8 mouse cellular contexts compared by ENCODE assay signal in genomic region chr13:67305822-67306672, GRCm38 (mm10). TPM values are rescaled to one million over a fixed set of nuclear protein-coding genes. Genes with fewer than 3 reads are reported as not detected.
DNase-seq lines count a peak whose midpoint lies in the region; ATAC-seq and TF ChIP-seq lines count a peak whose summit lies in the region.

Zfp457 (minus strand) TSS chr13:67306485.

- H3K27me3 ChIP-seq in C2C12 (ENCODE audit: control insufficient read depth, insufficient read depth, insufficient read length), result no peaks in the 10 kb centered on the region
- no peaks in the 10 kb centered on the region for H3K27me3 ChIP-seq in erythroblast, embryonic 14.5 days (ENCODE audit: control insufficient read depth)
- no peaks in the 10 kb centered on the region for H3K27me3 ChIP-seq in heart, embryonic 11.5 days (ENCODE audit: control insufficient read depth, insufficient read depth, low read length)
- no peaks in the 10 kb centered on the region for H3K27me3 ChIP-seq in kidney, embryonic 16.5 days (ENCODE audit: insufficient read depth, low read length)
- H3K27me3 ChIP-seq in liver, adult 2 months (ENCODE audit: control insufficient read depth, insufficient read depth, low read length), result no peaks in the 10 kb centered on the region
- H3K27me3 ChIP-seq in myocyte (ENCODE audit: control insufficient read depth, insufficient read depth, insufficient read length), result no peaks in the 10 kb centered on the region
- no peaks in the 10 kb centered on the region for H3K27me3 ChIP-seq in splenic B cell, adult 2 months (ENCODE audit: control insufficient read depth, insufficient read depth, low read length, poor library complexity, severe bottlenecking)

- no peaks in the 10 kb centered on the region for H3K36me3 ChIP-seq in C2C12 (ENCODE audit: control insufficient read depth, insufficient read depth)
- H3K36me3 ChIP-seq in erythroblast, embryonic 14.5 days (ENCODE audit: control insufficient read depth), result no peaks in the 10 kb centered on the region
- H3K36me3 ChIP-seq in heart, embryonic 11.5 days (ENCODE audit: control insufficient read depth, insufficient read depth, low read length), result no peaks in the 10 kb centered on the region
- H3K36me3 ChIP-seq in kidney, embryonic 16.5 days (ENCODE audit: insufficient read depth, low read length), result no peaks in the 10 kb centered on the region
- H3K36me3 ChIP-seq in liver, adult 2 months (ENCODE audit: control insufficient read depth, insufficient read depth, low read length), result no peaks in the 10 kb centered on the region
- no peaks in the 10 kb centered on the region for H3K36me3 ChIP-seq in myocyte (ENCODE audit: control insufficient read depth, insufficient read depth)
- no peaks in the 10 kb centered on the region for H3K36me3 ChIP-seq in splenic B cell, adult 2 months (ENCODE audit: control insufficient read depth, insufficient read depth, low read length, poor library complexity, severe bottlenecking)

- ATAC-seq in heart, embryonic 11.5 days (replicated peaks; ENCODE audit: insufficient number of reproducible peaks, low FRiP score, low TSS enrichment), result peak; percentile 96
- peak; percentile 99 for ATAC-seq in kidney, embryonic 16.5 days (ENCODE audit: low FRiP score, low TSS enrichment)

- peak within 1 kb of the TSS; percentile 89 for H3K9ac ChIP-seq in heart, embryonic 11.5 days (ENCODE audit: low read depth, low read length)
- peak within 1 kb of the TSS; percentile 82 for H3K9ac ChIP-seq in kidney, embryonic 16.5 days (replicated peaks; ENCODE audit: low read length)
- peak within 1 kb of the TSS; percentile 58 for H3K9ac ChIP-seq in liver, adult 2 months (ENCODE audit: low read depth, low read length)

- no peaks in the 10 kb centered on the region for H3K9me3 ChIP-seq in erythroblast, embryonic 14.5 days (ENCODE audit: control insufficient read depth, low read length)
- no peaks in the 10 kb centered on the region for H3K9me3 ChIP-seq in heart, embryonic 11.5 days (replicated peaks; ENCODE audit: control insufficient read depth, low read length)
- no peaks in the 10 kb centered on the region for H3K9me3 ChIP-seq in kidney, embryonic 16.5 days (ENCODE audit: low read length)

- H3K27ac ChIP-seq in heart, embryonic 11.5 days (ENCODE audit: low read depth, low read length), result 0 out of 2 replicates have a peak within 1 kb of the TSS, but pooled peaks have one; percentile 2
- H3K27ac ChIP-seq in kidney, embryonic 16.5 days (ENCODE audit: low read length), result no peak within 1 kb of the TSS
- peak within 1 kb of the TSS; percentile 76 for H3K27ac ChIP-seq in liver, adult 2 months (replicated peaks; ENCODE audit: insufficient read depth, low read depth, low read length)

- no peaks in the 10 kb centered on the region for H3K79me3 ChIP-seq in C2C12 (ENCODE audit: low read depth)

- TF ChIP-seq POLR2A in brain, embryonic 14.5 days (IDR thresholded peaks at IDR 0.05; ENCODE audit: borderline replicate concordance, extremely low read depth, insufficient read depth, insufficient read length, poor library complexity, severe bottlenecking), result peak; percentile 66; the same call in 1 of the 2 replicates
- TF ChIP-seq POLR2A in liver, adult 2 months (IDR thresholded peaks at IDR 0.05; ENCODE audit: extremely low read depth, insufficient read depth, low read length), result 0 out of 2 replicates have a peak, but pooled peaks have one; percentile 12
- peak; percentile 50 for TF ChIP-seq POLR2A in myocyte (IDR thresholded peaks at IDR 0.05; ENCODE audit: insufficient read length, low read depth)

- no peaks in the 10 kb centered on the region for H3K79me2 ChIP-seq in C2C12 (ENCODE audit: control insufficient read depth, insufficient read depth)
- H3K79me2 ChIP-seq in liver, adult 2 months (ENCODE audit: control insufficient read depth, insufficient read depth, low read length), result no peaks in the 10 kb centered on the region
- no peaks in the 10 kb centered on the region for H3K79me2 ChIP-seq in myocyte (ENCODE audit: control insufficient read depth, insufficient read depth)

- peak; percentile 97 for DNase-seq in brain, embryonic 14.5 days (ENCODE audit: low read depth)
- DNase-seq in liver, adult 2 months (ENCODE audit: extremely low read depth, low read depth, low spot score), result peak; percentile 94
- peak; percentile 91 for DNase-seq in splenic B cell, adult 2 months (ENCODE audit: low read depth, low spot score)

- 12% methylated on average over 16 of the region's 16 CpGs for WGBS in heart, embryonic 11.5 days (ENCODE audit: insufficient replicate concordance)
- WGBS in kidney, embryonic 16.5 days, result 8% methylated on average over 16 of the region's 16 CpGs
- WGBS in liver, adult 2 months, result 6% methylated on average over 16 of the region's 16 CpGs

- peaks cover 15% of the 10 kb centered on the region for H3K4me1 ChIP-seq in erythroblast, embryonic 14.5 days (ENCODE audit: control insufficient read depth)
- no peaks in the 10 kb centered on the region for H3K4me1 ChIP-seq in heart, embryonic 11.5 days (ENCODE audit: control insufficient read depth, insufficient read depth, low read length)
- H3K4me1 ChIP-seq in kidney, embryonic 16.5 days (ENCODE audit: insufficient read depth, low read length), result no peaks in the 10 kb centered on the region; the same call in 1 of the 2 replicates
- no peaks in the 10 kb centered on the region for H3K4me1 ChIP-seq in liver, adult 2 months (ENCODE audit: control insufficient read depth, insufficient read depth, low read length)

- peak within 1 kb of the TSS; percentile 92 for H3K4me2 ChIP-seq in heart, embryonic 11.5 days
- peak within 1 kb of the TSS; percentile 86 for H3K4me2 ChIP-seq in kidney, embryonic 16.5 days (replicated peaks; ENCODE audit: low read depth, low read length)
- peak within 1 kb of the TSS; percentile 90 for H3K4me2 ChIP-seq in myocyte (ENCODE audit: low read depth)

- H3ac ChIP-seq in C2C12 (ENCODE audit: control insufficient read depth, insufficient read length, low read depth) (peak within 1 kb of the TSS; percentile 86), myocyte (ENCODE audit: control insufficient read depth, insufficient read length) (peak within 1 kb of the TSS; percentile 20)

- H3K4me3 ChIP-seq in C2C12 (ENCODE audit: insufficient read depth, poor library complexity, severe bottlenecking) (peak within 1 kb of the TSS; percentile 42), myocyte (peak within 1 kb of the TSS; percentile 38)
- peak within 1 kb of the TSS; percentile 84 for H3K4me3 ChIP-seq in erythroblast, embryonic 14.5 days (replicated peaks)
- peak within 1 kb of the TSS; percentile 62 for H3K4me3 ChIP-seq in heart, embryonic 11.5 days (ENCODE audit: low read depth, low read length)
- peak within 1 kb of the TSS; percentile 72 for H3K4me3 ChIP-seq in kidney, embryonic 16.5 days (ENCODE audit: low read length)
- H3K4me3 ChIP-seq in liver, adult 2 months (ENCODE audit: insufficient read depth, low read depth, low read length), result peak within 1 kb of the TSS; percentile 60

- no peak for TF ChIP-seq CTCF in C2C12 (IDR thresholded peaks at IDR 0.05; ENCODE audit: control insufficient read depth, insufficient read depth, insufficient read length)
- no peak for TF ChIP-seq CTCF in brain, embryonic 14.5 days (IDR thresholded peaks at IDR 0.05; ENCODE audit: borderline replicate concordance, extremely low read depth, insufficient read depth, insufficient read length)
- no peak for TF ChIP-seq CTCF in liver, adult 2 months (IDR thresholded peaks at IDR 0.05; ENCODE audit: low read depth, low read length)

TF ChIP-seq in C2C12, 6 proteins besides CTCF, POLR2A, EP300 and RAD21:
- TF ChIP-seq MAX (IDR thresholded peaks at IDR 0.05), result peak; percentile 39
- TF ChIP-seq MYOD1 (IDR thresholded peaks at IDR 0.05; ENCODE audit: control insufficient read depth, insufficient read length, low read depth), result no peak
- TF ChIP-seq MYOG (IDR thresholded peaks at IDR 0.05; ENCODE audit: control insufficient read depth, extremely low read depth, insufficient read length), result no peak
- no peak for TF ChIP-seq CEBPB (IDR thresholded peaks at IDR 0.05; ENCODE audit: low read depth)

TF ChIP-seq in myocyte, 11 proteins besides CTCF, POLR2A, EP300 and RAD21:
- TF ChIP-seq TCF3 (IDR thresholded peaks at IDR 0.05; ENCODE audit: insufficient read length, low read depth), result no peak
- no peak for TF ChIP-seq TCF12 (IDR thresholded peaks at IDR 0.05; ENCODE audit: insufficient read depth, poor library complexity, severe bottlenecking)
- peak in 2 of 3 experiments; percentile 23 to 38 for TF ChIP-seq MYOD1 (IDR thresholded peaks at IDR 0.05; ENCODE audit: control insufficient read depth in 1 of 3, insufficient read length in 2 of 3, low read depth in 2 of 3)
- TF ChIP-seq POLR2AphosphoS2 (IDR thresholded peaks at IDR 0.05; ENCODE audit: insufficient read length, low read depth), result no peak
- TF ChIP-seq CEBPB (IDR thresholded peaks at IDR 0.05; ENCODE audit: insufficient read depth, poor library complexity, severe bottlenecking), result no peak
- TF ChIP-seq REST (IDR thresholded peaks at IDR 0.05; ENCODE audit: insufficient read depth, insufficient read length), result no peak
- no peak for TF ChIP-seq MYOG (IDR thresholded peaks at IDR 0.05; ENCODE audit: control insufficient read depth in 1 of 3, insufficient read depth in 1 of 3, insufficient read length in 2 of 3, low read depth in 2 of 3)
- peak; percentile 22 for TF ChIP-seq USF1 (IDR thresholded peaks at IDR 0.05; ENCODE audit: low read depth)
- no peak for TF ChIP-seq E2F4 (IDR thresholded peaks at IDR 0.05; ENCODE audit: insufficient read depth)
- TF ChIP-seq SRF (IDR thresholded peaks at IDR 0.05; ENCODE audit: control insufficient read depth, insufficient read length, low read depth), result peak; percentile 12
- peak; percentile 77 for TF ChIP-seq MAX (IDR thresholded peaks at IDR 0.05; ENCODE audit: low read depth)
TF ChIP-seq in myocyte: peak in this region for 4.

RNA-seq across cellular contexts. Expression of gene Zfp457, which starts in this region (rescaled TPM):
- polyA plus RNA-seq in C2C12 (2012; fragmentation: generic; extraction: Trizol), result 0.12 TPM
- polyA plus RNA-seq in brain, embryonic 14.5 days (2012; rRNA removed), result 1.8 and 2.6 TPM in 2 replicates
- polyA plus RNA-seq in erythroblast, embryonic 14.5 days (2012), result not detected in 2 replicates
- 0.46 TPM in 1 of 2 replicates, not detected in the other for polyA plus RNA-seq in heart, embryonic 11.5 days (2014; fragmentation: Nextera tagmentation; extraction: Ambion mirVana)
- 0.76 and 0.86 TPM in 2 replicates for polyA plus RNA-seq in kidney, embryonic 16.5 days (2015; fragmentation: Nextera tagmentation; extraction: Ambion mirVana)
- 1.9 and 4.0 TPM in 2 replicates for total RNA-seq in liver, adult 2 months (2014; rRNA removed)
- 0.51 and 0.87 TPM in 2 replicates for polyA plus RNA-seq in liver, adult 2 months (2012; rRNA removed)
- polyA plus RNA-seq in myocyte (2012; fragmentation: generic; extraction: Trizol), result 0.10 TPM

Comparison
In these comparisons a context has a peak if more than half of its experiments do, and no peak if none do; other contexts are left out.
1. Peak in ATAC-seq, H3K4me3 ChIP-seq, H3K27ac ChIP-seq, H3K9ac ChIP-seq and H3K4me2 ChIP-seq in heart, embryonic 11.5 days; RNA of the gene not detected or under 1 TPM.
2. Peak in ATAC-seq, H3K4me3 ChIP-seq, H3K9ac ChIP-seq and H3K4me2 ChIP-seq in kidney, embryonic 16.5 days; RNA of the gene not detected or under 1 TPM.
3. POLR2A ChIP-seq: peak in every context shown above with its lines; median percentile 66 in brain, embryonic 14.5 days; 50 in myocyte; 12 in liver, adult 2 months.